Mouse (Mus musculus) left cerebral cortex, postnatal 25 days (tissue): ENCODE results near the gene Gpr157. TPM values are rescaled to one million over a fixed set of nuclear protein-coding genes. Genes with fewer than 3 reads are reported as not detected.
"Not testable (repeated sequence)": the region's sequence is repeated elsewhere in the genome, so short reads cannot be mapped to it uniquely, and the experiment has no call there.

Experiments
- DNase-seq, 2 experiments: peaks; one replicate each; pipeline ENCODE4 v3.0.0; 2022; ENCODE audit warnings: low spot score in 2 of 2, mixed read lengths in 1 of 2
- intact Hi-C: fragments of 180-260 bp; cut with DNase I; formaldehyde crosslinking; loops from one replicate; pipeline ENCODE4 v1.15.1; 2025
- total RNA-seq, 2 experiments: library from RNA; stranded (reverse); gene quantifications; 2 replicates each; pipeline ENCODE4 v1.2.3; 2021

Gpr157 gene
- total RNA-seq = 1 to 10 TPM; 1.1 to 1.4 TPM

GRCm38 (mm10) chr4:150087161-150087889 is at the start of gene Gpr157:
Gene Gpr157 (plus strand): TSS chr4:150087365.
- intact Hi-C loops = no loop called here
- peak; percentile 81 to 92 for DNase-seq

GRCm38 (mm10) chr4:150038533-150038932 is 48.6 kb upstream of the Gpr157 start:
- no peak for DNase-seq
- intact Hi-C loops = loop anchor here (5.0 kb wide), 1 partner anchor 34 kb away; no protein-coding TSS in a partner anchor

- intact Hi-C loops = no loop called here
- no peak for DNase-seq
Measured at GRCm38 (mm10) chr4:150040003-150040581, 47.1 kb upstream of the Gpr157 start.

- intact Hi-C loops, DNase-seq: not testable (repeated sequence)
Measured at GRCm38 (mm10) chr4:150040856-150041255, 46.3 kb upstream of the Gpr157 start.

- no peak for DNase-seq
- intact Hi-C loops = no loop called here
Measured at GRCm38 (mm10) chr4:150041346-150042110, 45.6 kb upstream of the Gpr157 start.

- no peak for DNase-seq
- intact Hi-C loops = no loop called here
Measured at GRCm38 (mm10) chr4:150043591-150043990, 43.6 kb upstream of the Gpr157 start.

- intact Hi-C loops = no loop called here
- no peak for DNase-seq
Measured at GRCm38 (mm10) chr4:150048038-150048437, 39.1 kb upstream of the Gpr157 start.

- intact Hi-C loops = no loop called here
- no peak for DNase-seq
Measured at GRCm38 (mm10) chr4:150048478-150049156, 38.5 kb upstream of the Gpr157 start.

- intact Hi-C loops = no loop called here
- DNase-seq = no peak
Measured at GRCm38 (mm10) chr4:150049157-150049513, 38.0 kb upstream of the Gpr157 start.

GRCm38 (mm10) chr4:150049564-150050226 is 37.5 kb upstream of the Gpr157 start:
- DNase-seq = no peak
- intact Hi-C loops = no loop called here

- no peak for DNase-seq
- intact Hi-C loops = no loop called here
Measured at GRCm38 (mm10) chr4:150051514-150051913, 35.7 kb upstream of the Gpr157 start.

- intact Hi-C loops = no loop called here
- DNase-seq = no peak
Measured at GRCm38 (mm10) chr4:150052380-150052779, 34.8 kb upstream of the Gpr157 start.

GRCm38 (mm10) chr4:150056171-150056570 is 31.0 kb upstream of the Gpr157 start:
- DNase-seq = no peak
- intact Hi-C loops = no loop called here

GRCm38 (mm10) chr4:150057722-150058121 is 29.4 kb upstream of the Gpr157 start:
- intact Hi-C loops = no loop called here
- no peak for DNase-seq

GRCm38 (mm10) chr4:150059841-150060468 is 27.2 kb upstream of the Gpr157 start:
- no peak for DNase-seq
- intact Hi-C loops = no loop called here

- intact Hi-C loops = no loop called here
- no peak for DNase-seq
Measured at GRCm38 (mm10) chr4:150060469-150061170, 26.5 kb upstream of the Gpr157 start.

GRCm38 (mm10) chr4:150061432-150062225 is 25.5 kb upstream of the Gpr157 start:
- intact Hi-C loops = no loop called here
- no peak for DNase-seq
